Mouse (Mus musculus): ENCODE measurements around the gene Fntb.
"Not testable (repeated sequence)": the region's sequence is repeated elsewhere in the genome, so short reads cannot be mapped to it uniquely, and the experiment has no call there.

Gene Fntb

GRCm38 (mm10) chr12:76837101-76837843 is 71.9 kb downstream of the Fntb start:
- peak; percentile 94 for DNase-seq (ENCODE audit: low read depth, low spot score)

- no peak for DNase-seq (ENCODE audit: low read depth, low spot score)
Observed at GRCm38 (mm10) chr12:76837844-76838650, 72.7 kb downstream of the Fntb start.

- DNase-seq (ENCODE audit: low read depth, low spot score): no peak
Observed at GRCm38 (mm10) chr12:76839298-76839697, 73.9 kb downstream of the Fntb start.

GRCm38 (mm10) chr12:76840081-76840480 is 74.7 kb downstream of the Fntb start:
- DNase-seq (ENCODE audit: low read depth, low spot score): no peak

GRCm38 (mm10) chr12:76844346-76845061 is 79.1 kb downstream of the Fntb start:
- no peak for DNase-seq (ENCODE audit: low read depth, low spot score)

- DNase-seq (ENCODE audit: low read depth, low spot score): no peak
Observed at GRCm38 (mm10) chr12:76852419-76852818, 87.0 kb downstream of the Fntb start.

GRCm38 (mm10) chr12:76853378-76854142 is 88.2 kb downstream of the Fntb start:
- DNase-seq (ENCODE audit: low read depth, low spot score): no peak

- no peak for DNase-seq (ENCODE audit: low read depth, low spot score)
Observed at GRCm38 (mm10) chr12:76857087-76857486, 91.7 kb downstream of the Fntb start.

GRCm38 (mm10) chr12:76858788-76859187 is 93.4 kb downstream of the Fntb start:
- DNase-seq (ENCODE audit: low read depth, low spot score): not testable (repeated sequence)

GRCm38 (mm10) chr12:76863651-76864050 is 98.3 kb downstream of the Fntb start:
- DNase-seq (ENCODE audit: low read depth, low spot score): no peak

- no peak for DNase-seq (ENCODE audit: low read depth, low spot score)
Observed at GRCm38 (mm10) chr12:76865266-76865665, 99.9 kb downstream of the Fntb start.

- DNase-seq (ENCODE audit: low read depth, low spot score): no peak
Observed at GRCm38 (mm10) chr12:76867586-76868280, 102.3 kb downstream of the Fntb start.

- no peak for DNase-seq (ENCODE audit: low read depth, low spot score)
Observed at GRCm38 (mm10) chr12:76868463-76869198, 103.2 kb downstream of the Fntb start.

GRCm38 (mm10) chr12:76869561-76869960 is 104.2 kb downstream of the Fntb start:
- no peak for DNase-seq (ENCODE audit: low read depth, low spot score)

- no peak for DNase-seq (ENCODE audit: low read depth, low spot score)
Observed at GRCm38 (mm10) chr12:76872767-76873316, 107.5 kb downstream of the Fntb start.

GRCm38 (mm10) chr12:76874826-76875225 is 109.4 kb downstream of the Fntb start:
- DNase-seq (ENCODE audit: low read depth, low spot score): no peak

- DNase-seq (ENCODE audit: low read depth, low spot score): peak; percentile 16
Observed at GRCm38 (mm10) chr12:76879242-76879641, 113.9 kb downstream of the Fntb start.

- no peak for DNase-seq (ENCODE audit: low read depth, low spot score)
Observed at GRCm38 (mm10) chr12:76880131-76880530, 114.7 kb downstream of the Fntb start.

GRCm38 (mm10) chr12:76883824-76884223 is 118.4 kb downstream of the Fntb start:
- no peak for DNase-seq (ENCODE audit: low read depth, low spot score)

- no peak for DNase-seq (ENCODE audit: low read depth, low spot score)
Observed at GRCm38 (mm10) chr12:76885103-76885502, 119.7 kb downstream of the Fntb start.
